Mouse (Mus musculus): ENCODE results near the gene Rbfox3.

Rbfox3 gene

GRCm38 (mm10) chr11:118518743-118519142 is 392.7 kb downstream of the Rbfox3 start:
- intact Hi-C loops (cut with DNase I) = no loop called here

DNA sequence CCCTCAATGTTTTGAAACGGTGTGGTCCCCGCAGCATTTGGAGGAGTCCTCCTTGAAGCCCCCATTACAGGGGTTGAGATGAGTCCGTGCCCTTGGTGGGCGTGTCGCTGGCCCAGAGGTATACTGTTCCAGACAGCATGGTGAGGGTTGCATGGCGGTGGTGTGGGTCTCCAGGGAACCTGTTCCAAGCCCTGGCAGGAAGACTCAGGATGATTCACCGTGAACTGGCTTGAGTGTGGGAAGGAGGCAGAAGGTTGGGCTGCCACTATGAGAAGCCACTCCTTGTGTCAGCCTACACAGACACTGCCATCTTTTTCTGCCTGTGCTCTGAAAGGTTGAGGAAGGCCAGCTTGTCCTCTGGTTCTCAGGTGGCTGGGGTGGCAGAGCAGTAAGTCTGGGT is 393.5 kb downstream of the Rbfox3 start:
- intact Hi-C loops (cut with DNase I) = no loop called here

DNA sequence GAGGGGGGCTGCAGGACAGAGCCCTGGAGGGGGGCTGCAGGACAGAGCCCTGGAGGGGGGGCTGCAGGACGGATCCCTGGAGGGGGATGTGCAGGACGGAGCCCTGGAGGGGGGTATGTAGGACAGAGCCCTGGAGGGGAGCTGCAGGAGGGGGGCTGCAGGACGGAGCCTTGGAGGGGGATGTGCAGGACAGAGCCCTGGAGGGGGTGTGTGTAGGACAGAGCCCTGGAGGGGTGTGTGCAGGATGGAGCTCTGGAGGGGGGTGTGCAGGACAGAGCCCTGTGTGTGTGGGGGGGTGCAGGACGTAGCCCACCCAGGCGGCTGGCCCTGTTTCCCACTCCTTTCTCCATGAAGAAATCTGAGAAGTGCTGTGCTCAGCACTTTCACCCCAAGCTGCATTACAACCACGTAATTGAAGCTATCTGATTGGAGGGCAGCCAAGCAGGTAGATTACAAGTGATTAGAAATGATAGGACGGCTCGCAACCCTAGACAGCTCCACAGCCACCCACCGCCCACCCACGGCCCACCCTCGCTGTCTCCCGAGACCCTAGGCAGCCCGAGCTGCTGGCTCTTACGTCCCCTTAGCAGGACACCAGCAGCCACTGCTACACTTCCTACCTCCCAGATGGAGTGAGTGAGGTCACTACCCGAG is 399.0 kb downstream of the Rbfox3 start:
- intact Hi-C loops (cut with DNase I) = no loop called here

- intact Hi-C loops (cut with DNase I) = no loop called here
These were observed 399.5 kb downstream of the Rbfox3 start for GRCm38 (mm10) chr11:118511851-118512250.

GRCm38 (mm10) chr11:118508341-118508740 is 403.1 kb downstream of the Rbfox3 start:
- intact Hi-C loops (cut with DNase I) = no loop called here

GRCm38 (mm10) chr11:118507904-118508303 is 403.5 kb downstream of the Rbfox3 start:
- intact Hi-C loops (cut with DNase I) = no loop called here

DNA sequence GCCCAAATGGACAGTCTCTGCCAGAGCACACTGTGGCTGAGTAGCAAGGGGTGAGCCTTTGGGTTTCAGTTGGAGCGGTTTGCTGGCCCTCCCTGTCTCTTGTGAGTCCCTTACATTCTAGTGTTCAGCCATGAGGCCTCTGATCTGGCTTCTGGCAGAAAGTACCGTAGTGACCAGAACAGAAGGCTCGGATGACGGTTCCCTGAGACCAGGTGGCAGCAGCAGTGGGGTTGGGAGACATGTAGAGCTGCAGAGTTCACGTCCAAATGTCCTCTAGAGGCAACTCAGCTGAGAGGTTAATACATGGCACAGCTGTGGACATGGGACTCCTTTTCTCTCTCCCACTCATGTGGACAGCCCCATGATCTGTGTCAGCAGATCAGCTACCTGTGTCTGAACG is 404.3 kb downstream of the Rbfox3 start:
- intact Hi-C loops (cut with DNase I) = no loop called here

DNA sequence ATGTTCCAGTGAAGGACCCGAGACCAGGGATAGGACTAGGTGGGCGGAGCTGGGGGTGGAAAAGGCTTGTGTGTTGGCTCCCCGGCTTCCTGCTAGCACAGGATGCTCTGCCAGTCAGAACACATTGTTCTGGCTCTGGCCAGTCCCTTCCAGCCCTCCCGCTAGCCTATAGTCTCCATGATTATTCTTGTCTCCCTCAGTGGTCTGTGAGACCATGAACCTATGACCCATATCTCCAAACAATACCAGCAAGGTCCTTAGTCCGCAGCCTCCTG is 407.3 kb downstream of the Rbfox3 start:
- intact Hi-C loops (cut with DNase I) = no loop called here

- intact Hi-C loops (cut with DNase I) = no loop called here
These were observed 407.8 kb downstream of the Rbfox3 start for GRCm38 (mm10) chr11:118503418-118504179.

- intact Hi-C loops (cut with DNase I) = no loop called here
These were observed 408.4 kb downstream of the Rbfox3 start for GRCm38 (mm10) chr11:118502990-118503389.

- intact Hi-C loops (cut with DNase I) = no loop called here
These were observed 415.2 kb downstream of the Rbfox3 start for GRCm38 (mm10) chr11:118496066-118496689.

GRCm38 (mm10) chr11:118495065-118495464 is 416.3 kb downstream of the Rbfox3 start:
- intact Hi-C loops (cut with DNase I) = no loop called here

- intact Hi-C loops (cut with DNase I) = no loop called here
These were observed 417.2 kb downstream of the Rbfox3 start for GRCm38 (mm10) chr11:118494001-118494737.

DNA sequence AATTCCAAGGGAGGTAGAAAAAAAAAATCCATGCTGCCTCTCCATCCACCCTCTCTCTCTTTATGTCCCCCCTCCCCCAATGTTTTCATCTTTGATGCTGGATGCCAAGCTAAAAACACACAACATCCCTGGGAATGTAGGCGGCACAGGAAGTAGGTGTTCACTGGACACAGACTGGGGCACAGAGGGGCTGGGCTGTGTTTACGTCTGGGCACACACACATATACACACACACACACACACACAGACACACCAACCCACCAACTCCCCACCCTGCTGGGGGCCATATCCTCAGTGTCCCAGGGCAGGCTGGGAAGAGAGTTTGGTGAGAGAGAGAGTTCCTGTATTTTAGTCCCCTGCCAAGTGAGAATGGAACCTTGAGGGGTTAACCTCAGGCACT is 417.9 kb downstream of the Rbfox3 start:
- intact Hi-C loops (cut with DNase I) = no loop called here

GRCm38 (mm10) chr11:118491230-118491629 is 420.2 kb downstream of the Rbfox3 start:
- intact Hi-C loops (cut with DNase I) = loop anchor here (2.0 kb wide), 1 partner anchor 46 kb away; no protein-coding TSS in a partner anchor

GRCm38 (mm10) chr11:118490566-118491218 is 420.7 kb downstream of the Rbfox3 start:
- intact Hi-C loops (cut with DNase I) = loop anchor here (2.0 kb wide), 1 partner anchor 46 kb away; no protein-coding TSS in a partner anchor

GRCm38 (mm10) chr11:118488907-118489270 is 422.5 kb downstream of the Rbfox3 start:
- intact Hi-C loops (cut with DNase I) = no loop called here

DNA sequence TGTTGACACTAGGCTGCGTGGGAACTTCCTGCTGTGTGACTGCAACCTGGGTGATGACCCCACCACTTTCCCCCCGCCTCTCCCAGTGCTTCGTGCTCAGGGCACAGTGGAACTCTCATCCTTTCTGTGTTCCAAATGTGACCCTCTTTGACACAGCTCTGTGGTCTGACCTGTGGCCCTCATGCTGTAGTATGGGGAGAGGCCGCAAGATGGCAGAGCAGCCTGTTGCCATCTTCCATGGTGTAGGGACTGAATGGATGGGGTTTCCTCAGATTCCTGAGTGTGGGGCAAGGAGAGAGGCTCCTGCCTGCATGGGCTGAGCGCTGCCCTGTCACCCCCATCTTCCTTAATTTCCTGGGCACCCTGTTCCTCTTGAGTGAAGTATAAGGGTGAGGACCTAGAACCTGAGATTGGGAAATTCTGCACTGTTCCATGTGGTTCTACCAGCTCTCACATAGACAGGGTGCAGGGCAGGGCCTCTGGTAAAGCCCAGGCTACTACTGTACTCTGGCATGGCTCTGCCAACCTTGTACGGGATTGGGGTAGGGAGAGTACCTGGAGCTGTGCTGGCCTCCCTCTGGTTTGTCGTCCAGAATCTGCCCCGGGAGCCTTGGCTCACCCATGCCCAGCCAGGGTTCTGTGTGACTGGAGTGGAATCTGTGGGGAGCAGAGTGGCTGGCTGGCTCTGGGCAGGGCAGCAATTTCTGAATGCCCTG is 423.0 kb downstream of the Rbfox3 start:
- intact Hi-C loops (cut with DNase I) = no loop called here

GRCm38 (mm10) chr11:118486881-118487772 is 424.3 kb downstream of the Rbfox3 start:
- intact Hi-C loops (cut with DNase I) = no loop called here

- intact Hi-C loops (cut with DNase I) = no loop called here
These were observed 425.1 kb downstream of the Rbfox3 start for GRCm38 (mm10) chr11:118486281-118486680.

All from adrenal gland (tissue).